Mouse (Mus musculus): ENCODE results near the gene Cdh1.
A peak's percentile ranks its signal among the peaks of the same experiment; 100 is the strongest.
"Not testable (repeated sequence)": the region's sequence is repeated elsewhere in the genome, so short reads cannot be mapped to it uniquely, and the experiment has no call there.

The Cdh1 gene

DNA sequence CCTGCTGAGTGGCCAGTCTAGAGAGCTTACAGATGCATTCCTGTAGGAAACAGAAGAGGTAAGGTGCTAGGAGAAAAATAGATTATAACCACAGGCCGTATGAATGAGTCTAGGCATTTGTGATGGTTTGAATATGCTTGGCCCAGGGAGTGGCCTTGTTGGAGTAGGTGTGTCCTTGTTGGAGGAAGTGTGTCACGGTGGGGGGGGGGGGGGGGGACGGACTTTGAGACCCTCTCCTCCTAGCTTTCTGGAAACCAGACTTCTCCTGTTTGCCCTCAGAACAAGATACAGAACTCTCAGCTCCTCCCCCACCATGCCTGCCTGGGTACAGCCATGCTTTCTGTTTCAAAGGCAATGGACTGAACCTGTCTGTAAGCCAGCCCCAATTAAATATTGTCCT is 10.7 kb upstream of the Cdh1 start:
- DNase-seq (ENCODE audit: low spot score), result no peak

DNA sequence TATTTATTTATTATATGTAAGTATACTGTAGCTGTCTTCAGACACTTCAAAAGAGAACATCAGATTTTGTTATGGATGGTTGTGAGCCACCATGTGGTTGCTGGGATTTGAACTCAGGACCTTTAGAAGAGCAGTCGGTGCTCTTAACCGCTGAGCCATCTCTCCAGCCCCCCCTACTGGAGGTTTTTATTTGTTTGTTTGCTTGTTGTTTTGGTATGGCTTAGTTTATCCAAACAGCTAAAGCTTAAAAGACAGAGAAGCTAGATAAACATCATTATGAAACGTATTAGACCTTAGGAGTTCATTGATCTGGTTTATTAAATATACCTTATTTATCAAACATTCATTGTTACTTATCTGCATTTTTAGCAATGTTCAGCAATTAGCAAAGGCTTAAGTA is 7.5 kb upstream of the Cdh1 start:
- not testable (repeated sequence) for DNase-seq (ENCODE audit: low spot score)

DNA sequence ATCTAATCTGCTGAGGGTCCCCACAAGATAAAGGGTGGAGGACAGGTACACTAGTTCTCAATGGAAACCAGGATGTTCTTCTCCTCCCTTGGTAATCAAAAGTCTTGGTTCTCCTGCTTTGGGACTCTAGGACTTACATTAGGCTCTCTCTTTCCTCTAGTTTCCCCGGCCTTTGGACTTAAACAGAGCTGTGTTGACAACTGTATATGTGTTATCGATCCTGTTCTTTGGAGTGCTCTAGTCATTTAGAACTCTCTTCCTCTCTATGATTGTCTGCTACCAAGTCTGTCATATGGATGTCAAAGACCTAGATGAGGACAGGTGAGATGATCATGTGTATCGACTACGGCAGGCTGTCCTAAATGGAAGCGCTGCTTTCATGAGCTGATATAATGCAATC is 6.1 kb upstream of the Cdh1 start:
- DNase-seq (ENCODE audit: low spot score), result no peak

DNA sequence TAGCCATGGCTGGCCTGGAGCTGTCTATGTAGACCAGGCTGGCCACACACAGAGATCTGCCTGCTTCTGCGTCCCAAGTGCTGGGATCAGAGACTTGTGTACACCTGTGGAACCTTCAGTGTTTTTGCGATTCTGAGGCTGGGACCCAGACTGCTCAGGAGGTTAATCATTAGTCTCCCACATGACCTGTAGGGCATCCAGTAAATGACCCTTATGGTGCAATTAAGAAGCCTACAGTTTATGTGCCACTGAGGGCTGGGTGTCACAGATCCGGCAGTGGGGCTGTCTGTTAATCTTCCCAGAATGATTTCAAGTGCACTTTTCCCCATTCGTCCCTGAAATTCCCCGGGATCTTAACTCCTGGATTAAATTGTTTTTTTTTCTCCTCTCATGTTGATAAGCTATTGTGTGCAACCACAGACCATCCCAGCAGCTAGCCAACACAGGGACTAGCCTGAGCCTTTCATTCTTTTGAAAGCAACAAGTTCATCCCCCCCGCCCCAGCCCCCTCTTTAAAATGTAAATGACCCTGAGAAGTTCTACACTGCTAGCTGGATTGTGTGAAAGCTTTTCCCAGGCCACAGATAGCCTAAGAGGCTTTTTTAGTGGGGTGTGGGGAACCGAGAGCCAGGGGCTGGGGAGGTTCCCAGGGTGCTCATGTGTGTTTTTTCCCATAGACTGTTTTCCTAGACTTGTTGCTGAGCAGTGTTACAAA is 3.7 kb upstream of the Cdh1 start:
- peak; percentile 44 for DNase-seq (ENCODE audit: low spot score)

DNA sequence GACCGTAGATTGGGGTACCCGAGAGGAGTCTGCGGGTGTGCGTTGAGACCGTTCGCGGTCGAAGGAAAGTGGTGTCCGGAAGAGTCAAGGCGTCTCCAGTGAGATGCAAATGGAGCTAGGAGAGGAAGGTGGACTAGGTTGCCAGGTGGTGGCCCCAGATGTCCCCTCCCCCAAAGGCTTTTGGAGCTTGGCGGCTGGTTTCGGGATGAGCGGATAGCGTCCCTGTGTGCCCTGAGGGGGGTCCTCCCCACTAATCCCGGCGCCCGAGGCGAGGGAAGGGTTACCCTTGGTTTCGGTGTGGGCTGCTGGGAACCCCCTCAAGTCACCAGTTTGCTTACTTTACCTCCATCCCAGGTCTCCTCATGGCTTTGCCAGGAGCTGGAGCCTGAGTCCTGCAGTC is 782 bp downstream of the Cdh1 start:
- no peak for DNase-seq (ENCODE audit: low spot score)

DNA sequence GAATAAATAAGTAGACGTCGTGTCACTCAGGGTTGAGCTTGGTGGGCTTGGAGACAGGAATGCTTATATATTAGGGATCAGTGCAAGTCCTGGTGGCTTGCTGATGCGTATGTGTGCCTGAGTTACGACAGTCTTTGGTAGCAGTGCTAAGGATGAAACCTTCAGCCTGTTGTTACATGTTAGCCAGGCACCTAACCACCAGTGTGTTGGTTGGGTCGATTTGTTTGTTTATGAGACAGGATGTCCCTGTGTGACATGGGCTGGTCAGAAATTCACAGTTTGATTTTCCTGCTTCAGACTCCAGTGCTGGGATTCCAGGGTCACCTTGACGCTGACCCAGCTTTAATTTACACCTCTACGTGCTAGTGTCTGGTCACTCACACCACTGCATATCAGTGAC is 2.5 kb downstream of the Cdh1 start:
- no peak for DNase-seq (ENCODE audit: low spot score)

DNA sequence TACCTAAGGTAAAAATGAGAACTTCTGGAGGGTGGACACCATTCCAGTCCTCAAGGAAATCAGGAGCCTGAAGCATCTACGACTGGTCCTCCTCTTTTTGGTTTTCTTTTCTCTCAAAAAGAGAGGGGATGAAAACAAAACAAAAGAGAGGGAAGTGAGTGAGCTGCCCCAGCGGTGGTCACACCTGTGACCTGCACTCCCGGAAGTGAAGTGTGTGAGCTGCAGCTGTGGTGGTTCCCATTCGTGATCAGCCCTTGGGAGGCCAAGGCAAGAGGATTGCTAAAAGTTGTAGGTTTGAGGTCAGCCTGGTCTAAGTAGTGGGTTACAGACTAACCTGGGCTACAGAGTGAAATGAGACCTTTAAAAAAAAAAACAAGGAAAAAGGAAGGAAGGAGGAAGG is 3.0 kb downstream of the Cdh1 start:
- DNase-seq (ENCODE audit: low spot score), result no peak

DNA sequence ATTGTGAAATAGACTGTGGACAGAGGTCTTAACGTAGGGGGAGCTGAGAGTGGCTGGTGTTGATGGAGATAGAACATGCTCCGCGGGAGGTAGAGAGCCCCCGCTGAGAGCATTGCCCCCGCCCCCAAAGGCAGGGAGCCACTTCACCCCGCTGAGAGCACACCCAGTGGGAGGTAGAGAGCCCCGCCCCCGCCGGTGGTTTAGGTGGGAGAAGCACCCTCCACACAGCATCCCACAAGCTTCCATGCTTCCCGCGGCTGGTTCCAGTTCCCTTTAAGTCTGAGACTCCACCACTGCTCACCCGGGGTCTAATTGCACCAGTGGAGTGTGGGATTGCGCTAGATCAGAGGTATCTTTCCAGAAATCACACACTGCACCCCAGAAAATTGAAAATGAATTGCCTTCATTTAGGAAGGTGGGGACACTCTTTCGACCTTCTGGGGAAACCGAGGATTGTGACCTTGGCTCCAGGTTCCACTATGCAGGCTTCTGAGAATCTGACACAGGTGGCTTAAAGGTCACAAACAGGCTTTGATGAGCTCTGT is 3.5 kb downstream of the Cdh1 start:
- no peak for DNase-seq (ENCODE audit: low spot score)

DNA sequence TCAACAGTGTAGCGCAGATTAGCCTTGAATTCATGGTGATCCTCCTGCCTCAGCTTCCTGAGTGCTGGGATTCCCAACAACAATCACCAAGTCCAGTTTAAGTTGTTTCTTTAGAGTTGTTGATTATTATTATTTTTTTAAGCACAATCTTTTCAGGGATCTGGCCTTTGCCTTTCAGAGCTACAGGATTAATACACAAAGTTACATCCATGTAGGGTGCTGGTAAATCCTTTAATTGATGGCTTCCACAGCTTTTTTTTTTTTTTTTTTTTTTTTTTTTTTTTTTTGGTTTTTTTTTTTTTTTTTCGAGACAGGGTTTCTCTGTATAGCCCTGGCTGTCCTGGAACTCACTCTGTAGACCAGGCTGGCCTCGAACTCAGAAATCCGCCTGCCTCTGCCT is 4.6 kb downstream of the Cdh1 start:
- not testable (repeated sequence) for DNase-seq (ENCODE audit: low spot score)

DNA sequence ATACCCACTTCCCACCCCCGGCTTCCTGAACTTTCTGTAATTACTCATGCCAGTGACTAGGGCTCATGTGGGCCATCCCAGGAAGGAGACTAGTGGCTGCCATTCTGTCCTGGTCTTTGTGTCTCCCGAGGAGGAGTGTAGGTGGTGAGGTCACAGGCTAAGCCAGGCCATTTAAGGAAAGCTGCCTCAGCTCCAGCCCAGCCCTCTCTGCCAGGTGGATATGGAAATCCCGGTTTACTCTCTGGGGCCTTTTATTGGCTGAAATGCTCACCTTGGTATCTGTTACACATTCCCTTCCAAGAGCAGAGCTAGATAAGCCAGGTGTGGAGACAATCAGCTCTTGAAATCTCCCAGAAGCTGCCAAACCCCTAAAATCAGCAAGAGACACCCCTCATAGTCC is 5.3 kb downstream of the Cdh1 start:
- no peak for DNase-seq (ENCODE audit: low spot score)

DNA sequence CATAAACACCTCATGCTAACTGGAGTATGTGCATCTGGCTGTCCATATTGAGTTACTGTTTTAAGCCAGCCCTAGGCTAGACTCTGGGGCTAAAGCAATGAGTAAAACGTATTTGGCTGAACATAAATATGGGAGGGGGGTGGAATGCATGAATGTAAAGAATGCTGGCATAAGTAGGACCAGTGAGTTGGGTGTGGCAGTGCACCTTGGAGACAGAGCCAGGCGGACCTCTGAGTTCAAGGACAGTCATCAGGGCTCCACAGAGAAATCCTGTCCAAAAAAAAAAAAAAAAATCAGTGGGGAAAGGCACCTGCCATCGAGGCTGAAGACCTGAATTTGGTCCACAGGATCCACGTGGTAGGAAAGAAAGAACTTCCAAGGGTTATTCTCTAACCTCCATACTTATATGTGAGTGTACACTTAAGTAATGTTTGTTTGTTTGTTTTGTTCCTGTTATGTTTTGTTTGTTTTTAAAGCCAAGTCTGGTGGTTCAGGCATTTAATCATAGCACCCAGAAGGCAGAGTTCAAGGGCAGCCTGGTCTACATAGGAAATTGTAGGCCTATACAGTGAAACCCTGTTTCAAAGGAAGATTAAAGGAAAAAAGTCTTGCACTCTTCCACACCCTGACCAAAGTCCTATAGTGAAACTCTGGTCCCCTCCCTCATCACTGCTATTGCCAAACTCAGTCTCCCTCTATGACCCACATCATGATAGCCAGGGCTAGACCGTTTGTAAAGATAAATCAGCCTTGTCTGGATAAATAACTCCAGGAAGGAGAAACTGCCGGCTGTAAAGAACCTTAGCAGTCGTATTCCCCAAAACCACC is 6.1 kb downstream of the Cdh1 start:
- no peak for DNase-seq (ENCODE audit: low spot score)

DNA sequence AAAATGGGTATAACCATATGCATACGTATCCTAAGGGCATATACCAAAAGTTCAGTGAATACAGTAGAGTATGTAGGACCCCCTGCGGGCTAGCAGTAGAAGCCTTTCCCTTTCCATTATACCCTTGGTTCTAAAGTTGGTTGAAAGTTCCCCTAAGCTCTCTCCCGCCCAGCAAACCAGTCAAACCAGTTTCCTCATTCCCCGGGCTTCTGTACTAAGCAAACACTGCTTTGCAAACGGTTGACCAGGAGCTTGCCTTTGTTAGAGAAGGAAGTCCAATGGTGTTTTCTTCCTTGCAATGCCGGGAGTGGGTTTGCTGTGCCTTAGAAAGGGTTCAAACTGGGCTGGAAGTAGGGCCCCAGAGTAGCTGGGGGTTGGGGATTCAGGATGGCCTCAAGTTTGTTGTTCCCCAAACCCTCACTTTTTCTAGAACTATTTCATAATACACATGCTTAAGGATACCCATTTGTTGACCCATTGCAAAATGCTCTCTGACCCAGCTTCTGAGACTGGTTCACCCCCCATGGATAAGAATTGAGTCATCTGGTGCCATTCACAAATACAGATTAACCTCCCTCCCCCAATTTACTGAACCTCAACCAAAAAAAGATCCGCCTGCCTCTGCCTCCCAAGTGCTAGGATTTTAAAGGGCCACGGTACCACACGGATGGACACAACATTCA is 7.9 kb downstream of the Cdh1 start:
- DNase-seq (ENCODE audit: low spot score), result no peak

DNA sequence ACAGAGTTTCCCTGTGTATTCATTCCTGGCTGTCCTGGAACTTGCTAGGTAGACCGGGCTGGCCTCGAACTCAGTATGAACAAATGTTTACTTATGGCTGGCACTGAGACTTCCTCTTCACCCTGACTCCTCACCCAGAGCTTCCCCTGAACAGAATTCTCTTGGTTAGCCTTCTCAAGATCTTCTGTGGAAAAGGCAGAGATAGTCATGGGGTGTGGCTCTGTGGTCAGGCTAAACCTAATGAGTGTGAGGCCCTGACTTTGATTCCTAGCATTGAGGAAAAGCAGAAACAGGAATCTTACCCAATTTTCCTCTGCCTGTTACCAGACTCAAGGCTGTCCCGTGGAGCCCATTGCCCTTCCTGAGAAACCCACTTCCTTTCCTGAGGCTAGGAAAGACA is 8.9 kb downstream of the Cdh1 start:
- no peak for DNase-seq (ENCODE audit: low spot score)

DNA sequence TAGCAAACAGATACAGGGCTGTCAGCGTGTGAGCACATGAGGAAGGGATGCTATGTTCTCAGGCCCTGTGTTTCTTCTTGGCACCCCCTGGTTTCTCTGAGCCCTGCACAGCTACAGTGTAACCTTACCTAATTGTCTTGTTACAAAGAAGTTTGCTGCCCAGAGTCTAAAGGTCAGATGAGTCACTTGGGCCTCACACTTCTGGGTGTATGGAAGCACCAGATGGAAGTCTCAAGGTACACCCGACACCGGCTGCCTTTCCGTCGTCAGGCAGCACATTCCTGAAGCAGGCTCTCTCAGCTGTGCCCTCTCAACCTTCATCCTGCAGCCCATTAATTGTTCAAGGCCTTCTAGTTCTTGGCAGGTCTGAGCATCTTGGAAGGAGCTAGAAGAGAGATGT is 11.6 kb downstream of the Cdh1 start:
- no peak for DNase-seq (ENCODE audit: low spot score)

DNA sequence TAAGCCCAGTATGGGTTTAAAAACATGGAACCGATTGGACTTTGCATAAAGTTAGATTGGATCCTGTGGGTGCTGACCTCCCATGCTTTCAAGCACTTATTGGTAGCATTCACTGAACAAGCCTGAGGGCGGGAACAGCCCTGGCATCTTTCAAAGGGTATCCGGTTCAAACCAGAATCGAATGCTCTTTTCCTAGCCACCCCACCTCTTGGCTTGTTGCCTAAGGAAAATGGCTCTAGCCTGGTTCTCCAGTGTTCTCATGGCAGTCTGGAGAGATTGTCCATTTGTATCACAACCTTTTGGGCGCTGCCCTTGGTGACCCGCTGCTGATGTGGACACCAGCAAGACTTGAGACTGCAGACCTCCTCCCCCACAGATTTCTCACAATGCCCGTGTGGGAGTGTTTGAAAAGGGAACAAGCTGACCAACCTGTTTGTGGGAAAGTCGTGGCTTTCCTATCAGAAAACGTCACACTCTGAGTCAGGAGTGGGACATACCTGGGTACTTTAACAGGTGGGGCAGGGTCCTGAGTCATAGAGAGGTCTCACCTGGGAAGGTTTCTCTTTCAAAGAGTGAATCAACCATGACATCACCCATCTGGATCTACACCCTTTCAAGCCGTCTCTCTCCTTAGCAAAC is 12.6 kb downstream of the Cdh1 start:
- DNase-seq (ENCODE audit: low spot score), result no peak

DNA sequence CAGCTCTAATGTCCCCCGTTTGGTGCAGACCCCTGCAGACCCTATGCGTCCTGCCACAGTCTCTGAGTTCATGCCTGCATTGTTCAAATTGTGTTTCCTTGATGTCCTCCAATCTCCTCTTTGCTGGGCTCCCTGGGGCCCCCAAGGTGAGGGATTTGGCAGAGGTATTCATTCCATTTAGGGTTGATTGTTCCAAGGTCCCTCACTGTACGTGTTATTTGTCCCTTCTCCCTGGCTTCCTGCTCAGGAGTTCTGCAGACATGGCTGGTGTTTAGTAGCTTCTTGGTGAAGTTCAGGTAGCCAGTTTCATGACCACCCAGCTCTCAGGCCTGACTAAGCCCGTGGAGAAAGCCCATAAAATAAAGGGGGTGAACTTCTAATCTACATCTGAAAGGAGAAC is 13.5 kb downstream of the Cdh1 start:
- DNase-seq (ENCODE audit: low spot score), result no peak

DNA sequence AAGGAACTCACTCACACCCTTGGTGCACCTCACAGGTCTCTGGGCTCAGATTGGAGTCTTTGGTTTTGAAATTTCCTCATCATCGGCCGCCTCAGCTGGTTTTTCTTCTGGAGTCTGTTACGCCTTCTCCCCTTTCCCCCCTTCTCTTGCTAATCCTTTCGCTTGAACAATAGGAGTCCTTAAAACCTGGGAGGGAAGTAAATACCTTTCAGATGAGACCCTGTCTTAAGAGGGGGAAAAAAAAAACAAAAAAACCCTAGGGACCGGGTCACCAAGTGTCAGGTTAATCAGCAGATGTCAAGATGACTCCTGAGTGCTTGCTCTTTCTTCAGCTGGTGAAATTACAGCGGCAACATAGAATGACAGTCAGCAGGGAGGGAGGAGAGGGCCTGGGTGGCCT is 14.0 kb downstream of the Cdh1 start:
- no peak for DNase-seq (ENCODE audit: low spot score)

DNA sequence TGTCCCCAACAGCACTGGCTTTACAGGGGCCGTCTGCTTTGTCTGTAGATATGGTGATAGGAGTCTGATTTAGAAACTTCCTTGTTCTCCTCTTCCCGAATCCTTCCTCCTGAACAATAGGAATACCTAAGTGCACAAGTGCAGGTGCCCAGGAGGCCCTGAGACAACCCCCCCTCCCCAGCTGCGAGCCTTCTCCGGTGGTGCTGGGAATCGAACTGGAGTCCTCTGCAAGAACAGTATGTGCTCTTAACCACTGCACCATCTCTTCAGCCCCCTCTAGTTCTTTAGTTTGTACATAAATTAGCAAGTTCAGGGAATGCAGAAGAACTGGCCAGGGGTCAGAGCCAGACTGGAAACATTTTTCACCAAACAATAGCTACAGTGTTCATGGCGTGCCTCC is 14.7 kb downstream of the Cdh1 start:
- DNase-seq (ENCODE audit: low spot score), result no peak

DNA sequence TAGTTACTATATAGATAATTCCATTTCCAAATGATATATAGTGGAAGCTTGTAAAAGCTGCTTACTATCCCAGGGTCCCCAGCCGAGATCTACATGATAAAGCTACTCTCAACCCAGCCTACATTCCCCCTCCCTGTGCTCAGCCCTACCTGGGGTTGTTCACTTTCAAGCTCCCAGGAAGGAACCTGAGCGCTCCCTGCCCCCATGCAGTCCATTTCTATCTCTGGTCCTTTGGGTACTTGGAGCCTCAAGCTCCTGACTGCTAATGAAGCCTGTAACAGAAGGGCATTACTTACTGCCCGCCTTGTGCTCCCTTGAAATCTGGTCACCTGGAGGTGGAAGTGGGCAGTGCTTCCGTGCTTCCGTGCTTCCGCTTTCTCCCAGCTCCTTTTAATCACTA is 15.2 kb downstream of the Cdh1 start:
- DNase-seq (ENCODE audit: low spot score), result no peak

DNA sequence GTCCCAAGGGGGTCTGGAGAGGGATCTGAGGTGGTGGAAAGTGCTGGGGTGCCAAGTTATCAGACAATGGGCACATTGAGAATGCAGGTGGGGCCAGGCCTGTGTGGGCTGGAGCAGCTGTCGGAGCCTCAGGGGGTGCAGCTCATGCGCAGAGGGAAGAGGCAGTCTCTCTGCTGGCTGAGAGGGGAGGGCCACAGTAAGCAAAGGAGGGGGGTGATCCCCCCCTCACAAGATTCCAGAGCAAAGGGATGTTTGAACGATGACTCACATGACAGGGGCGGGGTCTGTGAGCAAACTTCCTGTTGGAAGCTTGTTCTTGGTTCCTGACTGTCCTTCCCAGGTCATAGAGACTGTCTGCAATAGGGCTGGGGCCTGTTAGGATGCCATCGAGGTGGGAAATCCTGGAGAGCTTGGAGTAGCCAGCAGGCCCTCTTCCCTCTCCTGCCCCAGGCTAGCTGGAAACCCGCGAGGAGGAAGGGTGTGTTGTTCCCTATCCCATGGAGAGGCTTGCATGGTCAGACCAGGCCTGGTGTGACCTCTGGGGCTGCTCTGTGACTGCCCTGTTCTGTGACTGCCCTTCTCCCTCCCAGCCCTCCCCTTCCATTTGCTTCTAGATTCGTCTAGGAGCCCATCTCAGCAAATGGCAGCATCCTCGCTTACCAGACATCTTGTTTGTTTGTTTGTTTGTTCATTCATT is 16.5 kb downstream of the Cdh1 start:
- DNase-seq (ENCODE audit: low spot score), result peak; percentile 74

DNA sequence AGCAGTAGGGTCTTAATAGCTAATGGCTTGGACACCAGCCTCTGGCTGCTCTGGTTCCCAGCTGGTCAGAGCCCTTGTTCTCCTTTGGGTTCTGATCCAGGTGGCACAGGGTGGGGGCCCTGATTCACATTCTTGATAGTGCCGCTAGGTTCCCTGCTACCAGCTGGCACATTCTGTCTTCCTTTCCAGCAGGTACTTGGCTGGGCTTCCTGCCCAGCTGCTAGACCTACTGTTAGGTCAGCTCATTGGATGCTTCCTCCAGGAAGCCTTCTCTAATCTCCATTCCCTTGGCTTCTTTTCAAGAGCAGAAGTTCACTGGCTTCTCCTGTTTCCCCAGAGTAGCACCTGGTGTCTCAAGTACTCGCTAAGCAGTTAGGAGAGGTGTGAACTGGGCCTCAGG is 17.3 kb downstream of the Cdh1 start:
- DNase-seq (ENCODE audit: low spot score), result no peak

DNA sequence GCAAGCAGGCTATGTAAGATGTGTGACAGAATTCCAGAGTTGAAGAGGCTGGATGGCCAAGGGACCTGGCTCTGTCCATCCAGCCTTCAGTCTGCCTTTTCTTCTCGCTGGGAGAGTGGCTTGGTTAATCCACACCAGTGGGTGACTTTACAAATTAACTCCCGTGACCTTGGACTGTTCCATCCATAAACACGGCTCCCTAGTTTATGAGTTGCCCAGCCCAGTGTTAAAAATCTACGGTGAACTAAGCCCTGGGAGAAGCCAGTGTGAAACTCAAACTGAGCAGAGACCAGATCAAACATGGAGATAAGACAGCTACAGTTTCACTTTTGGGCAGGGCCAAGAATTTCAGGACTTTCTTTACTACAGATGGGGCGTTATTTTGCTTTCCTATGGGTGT is 19.9 kb downstream of the Cdh1 start:
- no peak for DNase-seq (ENCODE audit: low spot score)

Data from embryo, embryonic 10.5 days (tissue).